Mouse (Mus musculus) neural tube, embryonic 14.5 days (tissue): ENCODE results near the gene Hrasls5. TPM values are rescaled to one million over a fixed set of nuclear protein-coding genes. Genes with fewer than 3 reads are reported as not detected.

Experiments used
- ATAC-seq: fragments of 200-750 bp; cut with Nextera tagmentation; 2 replicates; pipeline ENCODE4 v1.8.0; 2017; ENCODE audit warnings: low read depth, mild to moderate bottlenecking, moderate TSS enrichment, moderate library complexity
- H3K27ac ChIP-seq: fragments of 300-500 bp; sonication (generic); 2 replicates; pipeline ENCODE4 v1.5.1; 2014; ENCODE audit warnings: low read depth, mild to moderate bottlenecking, control low read depth, low read length, moderate library complexity, mixed read lengths
- H3K27me3 ChIP-seq: fragments of 300-500 bp; sonication (generic); 2 replicates; pipeline ENCODE4 v1.6.1; 2014; ENCODE audit warnings: low read length; ENCODE audit not compliant: control insufficient read depth, insufficient read depth
- H3K36me3 ChIP-seq: fragments of 300-500 bp; sonication (generic); 2 replicates; pipeline ENCODE4 v1.6.1; 2014; ENCODE audit warnings: low read length, mixed read lengths; ENCODE audit not compliant: control insufficient read depth, insufficient read depth
- H3K4me1 ChIP-seq: fragments of 300-500 bp; sonication (generic); 2 replicates; pipeline ENCODE4 v1.6.1; 2014; ENCODE audit warnings: low read length; ENCODE audit not compliant: control insufficient read depth, insufficient read depth
- H3K4me2 ChIP-seq: fragments of 300-500 bp; sonication (generic); 2 replicates; pipeline ENCODE4 v1.6.1; 2014; ENCODE audit warnings: mild to moderate bottlenecking, low read depth, low read length, control low read depth
- H3K4me3 ChIP-seq: fragments of 300-500 bp; sonication (generic); 2 replicates; pipeline ENCODE4 v1.5.1; 2014; ENCODE audit warnings: low read depth, low read length, control low read depth, mixed read lengths
- H3K9ac ChIP-seq: fragments of 300-500 bp; sonication (generic); replicated peaks from 2 replicates; pipeline ENCODE4 v1.6.1; 2014; ENCODE audit warnings: low read depth, mild to moderate bottlenecking, control low read depth, low read length, mixed read lengths
- H3K9me3 ChIP-seq: fragments of 300-500 bp; sonication (generic); 2 replicates; pipeline ENCODE4 v1.6.1; 2016; ENCODE audit warnings: low read length; ENCODE audit not compliant: control insufficient read depth
- WGBS: fragments of 180-500 bp; shearing (Covaris S2); extraction: QIAGEN DNeasy Blood & Tissue Kit; methylation state at CpG from one replicate; pipeline ENCODE4 v1.1.7; 2014; 5-methylcytosine and 5-hydroxymethylcytosine counted together
- polyA plus RNA-seq: library from polyadenylated mRNA; unstranded; fragments of >200 nt; fragmentation: Nextera tagmentation; extraction: Ambion mirVana; gene quantifications from 2 replicates; pipeline ENCODE4 v1.2.1, GENCODE M21; 2014

Hrasls5 gene
- polyA plus RNA-seq, result not detected in 2 replicates

GRCm38 (mm10) chr19:7611942-7612757 is at the start of gene Hrasls5:
TSS of gene Hrasls5 (plus strand) at chr19:7612541.
- ATAC-seq, result peak; percentile 76
- H3K27me3 ChIP-seq, result peaks cover 4% of the 10 kb centered on the region

GRCm38 (mm10) chr19:7562601-7563129 is 49.7 kb upstream of the Hrasls5 start:
- 88% methylated on average over 10 of the region's 10 CpGs for WGBS
- no peak overlapping the region for H3K4me3 ChIP-seq
- no peaks in the 10 kb centered on the region for H3K9me3 ChIP-seq
- no peaks in the 10 kb centered on the region; the same call in 1 of the 2 replicates for H3K4me1 ChIP-seq
- no peak overlapping the region for H3K9ac ChIP-seq
- ATAC-seq, result no peak
- H3K36me3 ChIP-seq, result no peaks in the 10 kb centered on the region
- no peak overlapping the region for H3K27ac ChIP-seq
- H3K27me3 ChIP-seq, result no peaks in the 10 kb centered on the region
- H3K4me2 ChIP-seq, result no peak overlapping the region

More at GRCm38 (mm10) chr19:7611942-7612757, at the start of gene Hrasls5:
- H3K27ac ChIP-seq, result no peak within 1 kb of the TSS
- H3K36me3 ChIP-seq, result no peaks in the 10 kb centered on the region
- H3K4me1 ChIP-seq, result peaks cover 7% of the 10 kb centered on the region; the same call in 1 of the 2 replicates
- H3K4me2 ChIP-seq, result peak within 1 kb of the TSS; percentile 86
- no peaks in the 10 kb centered on the region for H3K9me3 ChIP-seq
- H3K4me3 ChIP-seq, result peak within 1 kb of the TSS; percentile 37
- peak within 1 kb of the TSS; percentile 48 for H3K9ac ChIP-seq
- 2% methylated on average over 54 of the region's 54 CpGs for WGBS

GRCm38 (mm10) chr19:7563676-7564075 is 48.7 kb upstream of the Hrasls5 start:
- Histone ChIP-seq H3K27ac (no peak overlapping the region), H3K27me3 (no peaks in the 10 kb centered on the region), H3K36me3 (no peaks in the 10 kb centered on the region), H3K4me2 (no peak overlapping the region), H3K9me3 (no peaks in the 10 kb centered on the region), H3K4me3 (no peak overlapping the region), H3K4me1 (no peaks in the 10 kb centered on the region), H3K9ac (no peak overlapping the region)
- 94% methylated on average over 2 of the region's 2 CpGs for WGBS
- ATAC-seq, result no peak

- H3K9me3 ChIP-seq, result no peaks in the 10 kb centered on the region
- H3K36me3 ChIP-seq, result no peaks in the 10 kb centered on the region
- 79% methylated on average over 1 of the region's 1 CpGs for WGBS
- no peak for ATAC-seq
- no peaks in the 10 kb centered on the region for H3K4me1 ChIP-seq
- H3K9ac ChIP-seq, result no peak overlapping the region
- H3K4me3 ChIP-seq, result no peak overlapping the region
- H3K27ac ChIP-seq, result no peak overlapping the region
- no peak overlapping the region for H3K4me2 ChIP-seq
- H3K27me3 ChIP-seq, result no peaks in the 10 kb centered on the region
These were observed 47.9 kb upstream of the Hrasls5 start for GRCm38 (mm10) chr19:7564457-7564856.

- H3K27me3 ChIP-seq, result no peaks in the 10 kb centered on the region
- no peak overlapping the region for H3K4me2 ChIP-seq
- no peaks in the 10 kb centered on the region for H3K4me1 ChIP-seq
- no peak overlapping the region for H3K27ac ChIP-seq
- H3K9me3 ChIP-seq, result no peaks in the 10 kb centered on the region
- H3K36me3 ChIP-seq, result no peaks in the 10 kb centered on the region
- ATAC-seq, result no peak
- no peak overlapping the region for H3K9ac ChIP-seq
- 61% methylated on average over 3 of the region's 3 CpGs for WGBS
- H3K4me3 ChIP-seq, result no peak overlapping the region
These were observed 45.5 kb upstream of the Hrasls5 start for GRCm38 (mm10) chr19:7566826-7567225.

GRCm38 (mm10) chr19:7568364-7568763 is 44.0 kb upstream of the Hrasls5 start:
- no peak overlapping the region for H3K9ac ChIP-seq
- H3K4me2 ChIP-seq, result no peak overlapping the region
- H3K36me3 ChIP-seq, result no peaks in the 10 kb centered on the region
- WGBS, result 59% methylated on average over 3 of the region's 3 CpGs
- no peak overlapping the region for H3K27ac ChIP-seq
- no peaks in the 10 kb centered on the region for H3K27me3 ChIP-seq
- no peaks in the 10 kb centered on the region for H3K9me3 ChIP-seq
- no peak for ATAC-seq
- H3K4me3 ChIP-seq, result no peak overlapping the region
- H3K4me1 ChIP-seq, result no peaks in the 10 kb centered on the region

GRCm38 (mm10) chr19:7569650-7570049 is 42.7 kb upstream of the Hrasls5 start:
- Histone ChIP-seq H3K9ac (no peak overlapping the region), H3K27ac (no peak overlapping the region), H3K36me3 (no peaks in the 10 kb centered on the region), H3K9me3 (no peaks in the 10 kb centered on the region), H3K4me2 (no peak overlapping the region), H3K4me3 (no peak overlapping the region), H3K27me3 (no peaks in the 10 kb centered on the region), H3K4me1 (no peaks in the 10 kb centered on the region)
- 88% methylated on average over 5 of the region's 5 CpGs for WGBS
- ATAC-seq, result no peak

GRCm38 (mm10) chr19:7576180-7576579 is 36.2 kb upstream of the Hrasls5 start:
- Histone ChIP-seq H3K27me3 (no peaks in the 10 kb centered on the region), H3K9me3 (no peaks in the 10 kb centered on the region), H3K4me3 (no peak overlapping the region), H3K36me3 (no peaks in the 10 kb centered on the region), H3K27ac (no peak overlapping the region), H3K4me2 (no peak overlapping the region), H3K9ac (no peak overlapping the region), H3K4me1 (no peaks in the 10 kb centered on the region)
- WGBS, result 87% methylated on average over 1 of the region's 1 CpGs
- no peak for ATAC-seq

GRCm38 (mm10) chr19:7577710-7578109 is 34.6 kb upstream of the Hrasls5 start:
- no peak for ATAC-seq
- H3K27ac ChIP-seq, result no peak overlapping the region
- no peaks in the 10 kb centered on the region for H3K9me3 ChIP-seq
- H3K4me2 ChIP-seq, result no peak overlapping the region
- no peak overlapping the region for H3K4me3 ChIP-seq
- no peaks in the 10 kb centered on the region for H3K36me3 ChIP-seq
- no peak overlapping the region for H3K9ac ChIP-seq
- no peaks in the 10 kb centered on the region for H3K27me3 ChIP-seq
- 84% methylated on average over 3 of the region's 3 CpGs for WGBS
- H3K4me1 ChIP-seq, result no peaks in the 10 kb centered on the region
